Mouse (Mus musculus) macrophage (primary cell): ENCODE data around the gene Cx3cl1. TPM values are rescaled to one million over a fixed set of nuclear protein-coding genes. Genes with fewer than 3 reads are reported as not detected.

Experiments
- H3K27ac ChIP-seq: fragments of 350-480 bp; formaldehyde crosslinking; 2 replicates; pipeline ENCODE4 v1.9.0; 2021
- H3K36me3 ChIP-seq: fragments of 350-480 bp; formaldehyde crosslinking; 2 replicates; pipeline ENCODE4 v1.9.0; 2021; ENCODE audit errors: inconsistent target
- H3K4me3 ChIP-seq: fragments of 350-480 bp; formaldehyde crosslinking; 2 replicates; pipeline ENCODE4 v1.9.0; 2021; ENCODE audit errors: inconsistent target
- H3K79me2 ChIP-seq: fragments of 350-480 bp; formaldehyde crosslinking; 2 replicates; pipeline ENCODE4 v1.9.0; 2021; ENCODE audit errors: inconsistent target
- WGBS: methylation state at CpG from one replicate; pipeline ENCODE4 v1.1.7; 2026; ENCODE audit warnings: inconsistent platforms; ENCODE audit not compliant: missing documents; 5-methylcytosine and 5-hydroxymethylcytosine counted together
- polyA plus RNA-seq: library from polyadenylated mRNA; stranded (reverse); fragments of 250-400 nt; gene quantifications from 3 replicates; pipeline ENCODE4 v1.2.4, GENCODE M21; 2018; ENCODE audit warnings: inconsistent platforms

Gene Cx3cl1
- polyA plus RNA-seq, 1 experiment from 2014 or later, result 0.32 TPM

DNA sequence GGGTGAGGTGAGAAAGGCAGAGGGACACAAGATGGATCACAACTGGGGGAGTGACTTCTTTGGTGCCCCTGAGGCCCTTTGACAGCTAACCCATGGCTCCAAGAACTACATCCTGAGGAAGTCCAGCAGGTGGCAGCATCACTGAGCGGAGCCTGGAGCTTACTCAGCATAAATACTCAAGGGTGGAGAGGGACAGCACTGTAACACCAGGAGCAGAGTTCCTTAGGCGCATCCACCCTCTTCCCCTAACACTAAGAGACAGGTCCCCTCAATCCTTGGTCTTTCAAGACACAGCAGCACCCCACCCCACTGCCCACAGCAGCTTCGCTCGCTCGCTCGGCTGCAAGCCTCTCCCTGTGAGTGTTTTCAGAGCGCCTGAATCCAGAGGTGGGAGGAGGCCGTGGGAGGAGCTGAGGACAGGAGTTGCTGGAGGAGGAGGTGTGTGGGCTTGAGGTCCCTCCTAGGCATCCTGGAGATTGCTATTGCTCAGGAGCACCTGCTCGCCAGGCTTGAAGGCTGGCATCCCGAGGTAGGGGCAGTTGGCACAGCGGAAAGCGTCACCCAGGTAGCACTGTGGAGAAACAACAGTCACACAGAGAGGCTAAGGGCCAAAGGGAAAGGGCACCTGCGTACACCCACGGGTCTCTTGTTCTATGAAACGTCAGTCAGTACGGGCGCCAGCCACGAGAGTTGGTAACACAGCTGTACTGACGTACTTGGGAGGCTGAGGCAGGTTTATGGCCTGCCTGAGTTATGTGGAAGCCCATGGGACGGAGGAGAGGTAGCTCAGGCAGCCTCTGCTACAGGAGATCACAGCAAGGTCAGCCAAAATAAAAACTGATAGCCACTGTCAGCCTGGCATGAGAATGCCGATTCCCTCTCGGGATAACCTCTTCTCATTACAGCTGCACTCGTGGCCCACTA is 51.1 kb downstream of the Cx3cl1 start:
- no peaks in the 10 kb centered on the region for H3K79me2 ChIP-seq
- no peak overlapping the region for H3K4me3 ChIP-seq
- H3K36me3 ChIP-seq, result peaks cover 47% of the 10 kb centered on the region
- no peak overlapping the region for H3K27ac ChIP-seq
- WGBS, result 91% methylated on average over 23 of the region's 23 CpGs

DNA sequence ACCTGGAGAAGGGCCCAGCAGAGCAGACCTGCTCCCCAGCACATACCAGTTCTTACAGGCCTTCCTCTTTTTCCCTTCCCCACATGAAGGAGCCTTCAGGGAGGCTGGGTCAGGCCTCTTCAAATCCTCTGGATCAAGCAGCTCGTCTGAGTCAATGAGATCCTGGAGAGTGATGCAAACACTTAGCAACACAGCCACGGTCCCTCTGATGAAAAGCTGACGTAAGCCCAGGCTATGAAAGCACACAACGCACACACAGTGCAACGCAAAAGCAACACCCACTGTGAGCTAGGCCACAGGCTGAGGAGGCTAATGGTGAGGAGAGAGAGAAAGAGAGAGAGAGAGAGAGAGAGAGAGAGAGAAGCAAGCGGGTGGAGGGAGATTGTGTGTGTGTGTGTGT is 53.4 kb downstream of the Cx3cl1 start:
- no peaks in the 10 kb centered on the region for H3K79me2 ChIP-seq
- H3K36me3 ChIP-seq, result peaks cover 57% of the 10 kb centered on the region
- H3K4me3 ChIP-seq, result no peak overlapping the region
- 85% methylated on average over 3 of the region's 6 CpGs for WGBS
- no peak overlapping the region for H3K27ac ChIP-seq

DNA sequence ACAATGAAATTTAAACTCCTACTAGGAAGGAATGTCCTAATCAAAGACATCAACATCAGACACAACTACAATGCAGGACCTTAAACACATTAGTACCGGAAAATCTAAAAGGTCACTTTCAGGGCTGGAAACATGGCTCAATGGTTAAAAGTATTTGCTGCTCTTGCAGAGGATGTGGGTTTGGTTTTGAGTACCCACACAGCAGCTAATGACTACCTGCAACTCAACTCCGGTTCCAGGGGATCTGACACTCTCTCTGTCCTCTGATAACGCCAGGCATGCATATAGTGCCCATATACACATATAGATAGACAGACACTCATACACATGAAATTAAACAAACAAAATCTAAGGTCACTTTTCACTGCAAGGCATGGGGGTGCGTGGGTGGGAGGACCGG is 54.4 kb downstream of the Cx3cl1 start:
- Histone ChIP-seq H3K27ac (no peak overlapping the region), H3K4me3 (no peak overlapping the region), H3K79me2 (no peaks in the 10 kb centered on the region), H3K36me3 (peaks cover 57% of the 10 kb centered on the region)
- 96% methylated on average over 5 of the region's 5 CpGs for WGBS

DNA sequence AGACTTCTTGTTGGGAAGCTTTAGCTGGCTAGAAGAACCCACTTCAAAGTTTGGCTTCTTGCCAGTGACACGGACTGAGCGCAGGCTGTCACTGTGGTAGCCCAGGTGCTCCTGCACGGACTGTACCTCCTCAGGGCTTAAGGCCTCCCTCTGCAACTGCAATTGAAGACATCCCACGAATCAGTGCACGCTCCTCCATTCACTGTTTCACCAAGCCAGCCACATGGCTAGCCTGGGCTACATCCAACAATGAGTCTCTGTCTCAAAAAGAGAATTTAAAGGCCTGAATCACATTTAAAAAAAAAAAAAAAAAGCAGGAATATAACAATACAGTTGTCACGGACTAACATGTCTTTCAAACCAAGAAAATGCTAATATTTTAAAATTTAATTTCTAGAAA is 56.5 kb downstream of the Cx3cl1 start:
- 85% methylated on average over 6 of the region's 6 CpGs for WGBS
- no peak overlapping the region for H3K27ac ChIP-seq
- peaks cover 41% of the 10 kb centered on the region for H3K36me3 ChIP-seq
- no peak overlapping the region for H3K4me3 ChIP-seq
- peaks cover 12% of the 10 kb centered on the region for H3K79me2 ChIP-seq

Other genes starting within 250 kb of the Cx3cl1 start
- 33.7 to 64.1 TPM (median 62.3 TPM) in 3 replicates for gene Cpne2, start 239.0 kb upstream of the Cx3cl1 start, polyA plus RNA-seq
- gene Rspry1, start 170.1 kb upstream of the Cx3cl1 start, polyA plus RNA-seq, result 18.0 to 19.1 TPM (median 18.7 TPM) in 3 replicates
- gene Fam192a, start 170.0 kb upstream of the Cx3cl1 start, polyA plus RNA-seq, result 34.2 to 149 TPM (median 39.7 TPM) in 3 replicates
- 25.2 to 117 TPM (median 41.6 TPM) in 3 replicates for gene Arl2bp, start 105.4 kb upstream of the Cx3cl1 start, polyA plus RNA-seq
- not detected in 3 replicates for gene Pllp, start 75.7 kb upstream of the Cx3cl1 start, polyA plus RNA-seq
- 0.78 to 3.7 TPM (median 0.89 TPM) in 3 replicates for gene Ccl22, start 26.4 kb upstream of the Cx3cl1 start, polyA plus RNA-seq
- gene Ccl17, start 38.4 kb downstream of the Cx3cl1 start, polyA plus RNA-seq, result not detected in 3 replicates
- gene Coq9, start 66.3 kb downstream of the Cx3cl1 start, polyA plus RNA-seq, result 15.7 to 29.9 TPM (median 26.3 TPM) in 3 replicates
- 10.8 to 28.7 TPM (median 20.3 TPM) in 3 replicates for gene Ciapin1, start 66.3 kb downstream of the Cx3cl1 start, polyA plus RNA-seq
- 23.3 to 33.5 TPM (median 24.0 TPM) in 3 replicates for gene Polr2c, start 85.4 kb downstream of the Cx3cl1 start, polyA plus RNA-seq
- gene Dok4, start 104.3 kb downstream of the Cx3cl1 start, polyA plus RNA-seq, result 1.9 to 2.3 TPM (median 2.0 TPM) in 3 replicates
- 0.06 to 0.21 TPM in 2 of 3 replicates, not detected in the other for gene Ccdc102a, start 146.1 kb downstream of the Cx3cl1 start, polyA plus RNA-seq
- gene Adgrg5, start 151.7 kb downstream of the Cx3cl1 start, polyA plus RNA-seq, result 0.06 TPM in 1 of 3 replicates, not detected in the others
- 0.36 to 1.5 TPM (median 1.3 TPM) in 3 replicates for gene Adgrg1, start 202.7 kb downstream of the Cx3cl1 start, polyA plus RNA-seq
- gene Adgrg3, start 245.7 kb downstream of the Cx3cl1 start, polyA plus RNA-seq, result 0.44 to 1.8 TPM (median 1.5 TPM) in 3 replicates